Mouse (Mus musculus) heart, postnatal 4 days (tissue): ENCODE results near the gene Arhgef7. TPM values are rescaled to one million over a fixed set of nuclear protein-coding genes. Genes with fewer than 3 reads are reported as not detected.

ENCODE experiments used
- DNase-seq: peaks from one replicate; pipeline ENCODE4 v3.0.0; 2021
- total RNA-seq, 2 experiments: library from RNA; stranded (reverse); gene quantifications; 2 replicates each; pipeline ENCODE4 v1.2.3; 2021

Arhgef7 gene
- total RNA-seq, 2 experiments from 2014 or later: 209 to 213 TPM

- DNase-seq: no peak
Observed at GRCm38 (mm10) chr8:11717194-11717593, 10.3 kb upstream of the Arhgef7 start.

DNA sequence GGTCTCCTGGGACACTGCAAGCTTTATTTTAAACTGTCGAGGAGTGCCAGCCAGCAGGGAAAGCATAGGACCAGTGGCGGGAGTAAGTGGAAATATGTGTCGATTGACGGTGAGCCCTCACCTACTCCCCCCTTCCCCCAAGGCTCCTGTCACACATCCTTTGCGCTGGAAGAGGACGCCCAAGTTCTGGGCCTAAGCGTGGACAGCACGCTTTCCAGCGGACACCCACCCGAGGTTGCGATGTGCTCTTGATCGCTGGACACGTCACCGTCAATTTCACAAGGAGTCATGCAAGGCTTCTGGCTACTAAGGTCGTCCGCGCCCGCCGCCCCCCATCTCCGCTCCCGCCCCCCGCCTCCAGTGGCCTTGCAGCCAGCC, 259 bp upstream of the Arhgef7 start:
- DNase-seq: peak; percentile 23

GRCm38 (mm10) chr8:11728482-11729295, 1.2 kb downstream of the Arhgef7 start:
- peak; percentile 42 for DNase-seq

GRCm38 (mm10) chr8:11730271-11730940, 2.9 kb downstream of the Arhgef7 start:
- peak; percentile 41 for DNase-seq

DNA sequence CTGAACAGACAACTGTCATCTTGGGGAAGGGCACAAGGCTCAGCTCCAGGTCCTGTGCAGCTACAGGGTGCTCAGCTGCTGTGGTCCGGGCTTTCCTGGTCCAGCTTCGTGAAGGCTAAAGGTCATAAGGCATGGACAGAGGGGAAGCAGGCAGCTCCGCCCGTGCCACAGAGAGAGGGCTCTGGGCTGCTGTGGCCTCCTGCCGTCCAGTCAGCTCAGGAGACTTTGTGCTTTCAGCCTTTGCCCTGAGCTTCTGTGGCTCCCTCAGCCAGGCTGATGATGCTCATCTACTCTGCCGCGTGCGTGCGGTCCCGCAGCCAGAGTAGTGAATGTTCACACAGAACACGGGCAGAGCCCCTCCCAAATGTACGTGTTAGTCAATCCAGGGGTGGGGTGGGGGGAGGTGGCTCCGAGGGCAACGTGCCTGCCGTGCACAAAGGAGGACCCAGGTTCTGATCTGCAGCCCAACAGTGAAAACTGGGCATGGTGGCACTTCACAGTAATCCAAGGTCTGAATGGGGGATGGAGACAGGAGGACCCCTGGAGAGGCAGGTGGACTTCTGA, 8.2 kb downstream of the Arhgef7 start:
- DNase-seq: no peak

- no peak for DNase-seq
Observed at GRCm38 (mm10) chr8:11737096-11737495, 9.6 kb downstream of the Arhgef7 start.

- no peak for DNase-seq
Observed at GRCm38 (mm10) chr8:11739082-11739481, 11.6 kb downstream of the Arhgef7 start.

GRCm38 (mm10) chr8:11740857-11741256, 13.3 kb downstream of the Arhgef7 start:
- no peak for DNase-seq

- no peak for DNase-seq
Observed at GRCm38 (mm10) chr8:11743580-11743979, 16.1 kb downstream of the Arhgef7 start.

GRCm38 (mm10) chr8:11746850-11747600, 19.5 kb downstream of the Arhgef7 start:
- DNase-seq: peak; percentile 25

GRCm38 (mm10) chr8:11749472-11749871, 22.0 kb downstream of the Arhgef7 start:
- no peak for DNase-seq

GRCm38 (mm10) chr8:11752338-11752737, 24.8 kb downstream of the Arhgef7 start:
- DNase-seq: no peak

DNA sequence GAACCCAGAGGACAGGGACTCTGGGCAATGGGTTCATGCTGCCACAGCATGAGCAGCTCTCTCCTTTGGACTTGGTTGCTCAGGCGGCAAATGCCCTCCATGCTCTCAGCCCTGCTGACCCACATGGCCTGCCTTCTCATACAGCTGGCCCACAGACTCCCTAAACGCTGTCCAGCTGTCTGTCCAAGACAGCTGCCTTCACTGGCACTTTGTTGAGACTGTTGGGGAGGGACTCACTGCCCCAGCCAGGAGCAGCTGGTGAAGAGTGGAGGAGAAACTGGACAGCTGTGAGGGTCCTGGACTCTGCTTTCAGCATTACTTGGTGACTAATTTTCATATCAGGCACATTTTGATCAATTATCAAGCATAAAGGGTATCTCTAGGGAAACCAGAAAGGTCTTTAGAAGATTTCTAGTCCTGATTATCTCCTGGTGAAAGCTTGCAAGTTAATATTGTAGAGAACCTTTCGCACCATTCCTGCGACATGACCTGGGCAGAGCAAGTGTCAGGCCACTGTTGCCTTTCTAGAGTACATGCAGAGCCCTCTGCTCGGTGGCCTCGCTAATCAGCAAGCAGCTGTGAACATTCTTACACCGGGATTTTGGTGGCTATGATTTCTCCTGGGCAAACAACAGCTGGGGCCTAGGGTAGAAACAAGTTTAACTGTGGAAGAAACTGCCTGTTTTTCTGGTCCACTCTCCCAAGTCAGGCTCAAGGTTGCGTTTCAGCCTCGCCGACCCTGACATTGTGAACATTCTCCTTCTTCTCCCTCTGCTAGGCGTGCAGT, 25.8 kb downstream of the Arhgef7 start:
- DNase-seq: no peak

DNA sequence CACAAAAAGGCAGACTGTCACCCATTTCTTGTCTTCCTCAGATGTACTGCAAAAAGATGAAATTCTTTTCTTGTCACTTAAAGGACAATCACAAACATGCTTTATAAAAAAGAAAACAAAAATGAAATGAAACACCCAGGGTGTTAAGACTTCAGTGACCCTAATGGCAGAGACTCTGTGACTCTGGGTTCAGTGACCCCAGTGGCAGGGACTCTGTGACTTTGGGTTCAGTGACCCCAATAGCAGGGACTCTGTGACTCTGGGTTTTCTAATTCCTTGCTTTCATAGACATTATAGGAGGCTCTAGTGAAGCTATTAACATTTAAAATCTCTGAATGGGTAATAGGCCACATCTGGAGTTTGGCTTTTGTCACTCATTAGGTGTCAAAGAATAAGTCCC, 27.2 kb downstream of the Arhgef7 start:
- DNase-seq: no peak

- peak; percentile 76 for DNase-seq
Observed at GRCm38 (mm10) chr8:11755873-11756272, 28.4 kb downstream of the Arhgef7 start.

DNA sequence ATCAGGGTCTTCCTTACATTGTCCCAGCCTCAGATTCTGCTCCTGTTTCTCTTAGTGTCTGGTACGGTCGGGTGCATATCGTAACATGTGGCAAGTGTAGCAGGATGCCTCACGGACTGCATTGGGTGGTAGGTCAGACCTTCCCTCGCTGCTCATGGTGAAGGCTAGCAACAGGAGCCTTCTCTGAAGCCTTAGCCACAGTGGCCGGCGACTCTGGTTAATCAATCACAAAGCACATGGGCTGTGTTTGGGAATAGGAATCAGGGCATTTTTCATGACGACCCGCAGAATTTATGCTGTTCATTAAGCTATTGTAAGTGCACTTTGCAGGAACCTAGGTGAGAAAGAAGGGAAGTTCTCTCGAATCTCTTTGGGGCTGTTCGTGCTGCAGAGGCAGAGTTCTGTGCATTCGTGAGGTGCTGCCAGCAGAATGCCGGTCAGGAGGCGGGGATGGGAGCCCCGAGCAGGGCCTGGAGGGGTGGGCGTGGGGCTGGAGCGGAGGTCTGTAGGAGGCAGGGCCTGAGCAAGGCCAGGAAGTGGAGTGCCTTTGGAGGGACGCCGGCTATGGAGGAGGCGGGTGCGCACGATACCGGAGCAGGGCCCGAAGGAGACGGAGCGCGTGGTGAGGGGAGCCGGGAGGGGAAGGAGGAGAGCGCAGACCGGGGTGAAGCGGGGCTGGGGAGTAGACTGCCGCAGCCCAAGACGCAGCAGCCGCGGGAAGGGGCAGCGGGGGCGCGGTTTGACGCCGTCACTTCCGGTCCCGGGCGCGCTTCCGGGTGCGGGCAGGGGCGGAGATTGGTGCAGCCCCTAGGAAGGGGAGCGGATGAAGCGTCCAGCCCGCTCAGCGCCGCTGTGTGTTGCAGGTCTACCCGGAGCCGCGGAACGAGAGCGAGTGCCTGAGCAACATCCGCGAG, 30.3 kb downstream of the Arhgef7 start:
- peak; percentile 94 for DNase-seq

GRCm38 (mm10) chr8:11758482-11759281, 31.2 kb downstream of the Arhgef7 start:
- no peak for DNase-seq

GRCm38 (mm10) chr8:11761551-11761950, 34.0 kb downstream of the Arhgef7 start:
- no peak for DNase-seq

DNA sequence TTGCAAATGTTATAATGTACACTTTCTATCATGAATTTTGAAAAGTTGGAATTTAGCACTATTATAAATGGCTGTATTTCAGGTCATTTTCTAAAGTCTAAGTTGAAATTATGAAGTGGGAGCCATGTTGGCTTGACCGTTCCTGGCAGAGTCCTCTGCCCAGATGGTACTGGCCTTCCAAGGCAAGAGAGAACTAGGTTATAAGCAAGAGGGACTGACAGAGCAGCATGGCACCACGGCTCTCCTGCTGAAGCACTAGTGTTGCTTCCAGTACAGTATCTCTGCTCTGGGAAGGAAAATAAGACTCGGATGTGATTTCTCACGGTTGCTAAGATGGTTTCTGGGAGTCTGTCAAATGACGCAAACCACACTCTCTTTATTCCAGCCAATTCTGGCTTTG, 34.5 kb downstream of the Arhgef7 start:
- DNase-seq: no peak

DNA sequence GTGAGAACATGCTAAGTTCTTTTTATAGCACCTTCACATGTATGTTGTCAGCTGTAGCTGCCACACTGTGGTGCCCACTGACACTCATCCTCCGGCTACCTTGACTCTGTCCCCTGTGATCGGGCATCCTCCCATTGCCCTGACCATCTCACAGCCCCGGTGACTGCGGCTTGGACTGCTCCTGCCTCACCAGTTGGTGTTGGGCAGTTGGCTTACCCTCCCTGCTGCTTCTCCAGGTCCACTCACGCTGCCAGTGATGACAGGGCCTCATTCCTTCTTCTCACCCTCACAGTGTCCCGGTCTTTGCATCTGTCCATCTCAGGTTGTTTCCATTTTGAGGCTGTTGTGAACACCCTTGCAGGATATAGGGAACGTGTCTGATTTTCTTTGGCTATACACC, 35.3 kb downstream of the Arhgef7 start:
- DNase-seq: no peak
